ENCODE assay signal across 7 mouse cellular contexts in the genomic region with DNA sequence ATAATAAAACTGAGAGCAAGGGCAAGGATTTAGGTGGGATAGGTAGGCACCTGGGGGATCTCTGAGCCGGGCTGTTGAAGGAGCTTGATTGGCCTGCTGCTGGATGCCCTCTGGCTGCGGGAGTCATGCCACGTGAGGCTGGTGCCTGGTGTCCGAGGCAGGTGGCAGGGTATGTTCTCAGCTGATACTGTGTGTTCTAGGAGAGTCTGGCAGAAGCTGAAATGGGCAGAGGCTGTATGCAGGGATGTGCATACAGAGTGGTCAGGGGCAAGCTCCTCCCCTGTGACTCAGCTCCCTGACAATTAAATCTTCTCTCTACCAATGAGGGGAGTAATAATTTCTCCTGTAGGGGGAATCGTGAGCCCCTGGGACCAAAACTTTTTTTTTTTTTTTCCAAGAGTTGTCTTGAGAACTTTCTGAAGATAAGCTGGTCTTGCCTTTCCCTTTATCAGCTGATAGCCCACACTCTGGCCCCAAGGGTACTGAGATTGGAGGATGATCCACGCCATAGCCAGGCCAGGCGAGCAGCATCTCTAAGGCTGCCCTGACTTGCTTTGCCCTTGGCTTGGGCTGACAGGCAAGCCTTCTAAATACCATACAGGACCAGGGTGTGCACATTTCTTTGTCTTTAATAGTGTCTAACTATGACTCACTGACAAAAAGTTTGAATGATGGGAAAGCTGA. TPM values are rescaled to one million over a fixed set of nuclear protein-coding genes. Genes with fewer than 3 reads are reported as not detected.
DNase-seq lines count a peak whose midpoint lies in the region; ATAC-seq lines count a peak whose summit lies in the region.

No protein-coding gene starts in this region.

- WGBS in liver, embryonic 12.5 days (ENCODE audit: insufficient replicate concordance) = 46% methylated on average over 7 of the region's 7 CpGs
- WGBS in liver, embryonic 11.5 days = 52% methylated on average over 7 of the region's 7 CpGs
- 73% methylated on average over 7 of the region's 7 CpGs for WGBS in hindbrain, embryonic 11.5 days
- WGBS in neural tube, embryonic 15.5 days = 75% methylated on average over 7 of the region's 7 CpGs

- H3K4me2 ChIP-seq in liver, embryonic 12.5 days = peak overlapping the region; percentile 96; the same call in 1 of the 2 replicates
- no peak overlapping the region; the same call in 1 of the 2 replicates for H3K4me2 ChIP-seq in liver, embryonic 11.5 days
- H3K4me2 ChIP-seq in hindbrain, embryonic 11.5 days (replicated peaks; ENCODE audit: low read depth, low read length) = peak overlapping the region; percentile 85; the same call in 1 of the 2 replicates
- H3K4me2 ChIP-seq in neural tube, embryonic 15.5 days = peak overlapping the region; percentile 89

- H3K27ac ChIP-seq in liver, embryonic 12.5 days = no peak overlapping the region
- H3K27ac ChIP-seq in liver, embryonic 11.5 days (ENCODE audit: low read depth, low read length) = no peak overlapping the region
- H3K27ac ChIP-seq in hindbrain, embryonic 11.5 days (ENCODE audit: low read depth, low read length) = no peak overlapping the region
- H3K27ac ChIP-seq in neural tube, embryonic 15.5 days (replicated peaks) = no peak overlapping the region

- H3K36me3 ChIP-seq in liver, embryonic 12.5 days = no peaks in the 10 kb centered on the region
- H3K36me3 ChIP-seq in liver, embryonic 11.5 days (ENCODE audit: control insufficient read depth, insufficient read depth, low read length) = no peaks in the 10 kb centered on the region
- H3K36me3 ChIP-seq in hindbrain, embryonic 11.5 days (ENCODE audit: control insufficient read depth, insufficient read depth, low read length) = no peaks in the 10 kb centered on the region
- peaks cover 13% of the 10 kb centered on the region for H3K36me3 ChIP-seq in neural tube, embryonic 15.5 days

- DNase-seq in liver, embryonic 11.5 days (ENCODE audit: low spot score) = no peak
- peak; percentile 45 for DNase-seq in ZHBTc4 (ENCODE audit: low read depth, low spot score)
- DNase-seq in hindbrain, embryonic 11.5 days (ENCODE audit: low spot score) = no peak
- no peak for DNase-seq in yolk sac, embryonic 10.5 days (ENCODE audit: low spot score)
- no peak for DNase-seq in right cerebral cortex, postnatal 10 days (ENCODE audit: low spot score in 2 of 2)

- peaks cover 49% of the 10 kb centered on the region for H3K4me1 ChIP-seq in liver, embryonic 12.5 days
- H3K4me1 ChIP-seq in liver, embryonic 11.5 days (replicated peaks; ENCODE audit: control insufficient read depth, insufficient read depth, low read length) = peaks cover 29% of the 10 kb centered on the region
- H3K4me1 ChIP-seq in hindbrain, embryonic 11.5 days (replicated peaks; ENCODE audit: control insufficient read depth, insufficient read depth, low read length) = peaks cover 10% of the 10 kb centered on the region; the same call in 1 of the 2 replicates
- peaks cover 58% of the 10 kb centered on the region for H3K4me1 ChIP-seq in neural tube, embryonic 15.5 days

- no peak overlapping the region for H3K4me3 ChIP-seq in liver, embryonic 12.5 days
- H3K4me3 ChIP-seq in liver, embryonic 11.5 days (ENCODE audit: low read depth, low read length) = no peak overlapping the region
- H3K4me3 ChIP-seq in hindbrain, embryonic 11.5 days (ENCODE audit: low read depth, low read length) = no peak overlapping the region
- H3K4me3 ChIP-seq in neural tube, embryonic 15.5 days (replicated peaks) = peak overlapping the region; percentile 74

- H3K27me3 ChIP-seq in liver, embryonic 12.5 days (replicated peaks) = peaks cover 33% of the 10 kb centered on the region
- H3K27me3 ChIP-seq in liver, embryonic 11.5 days (replicated peaks; ENCODE audit: control insufficient read depth, insufficient read depth, low read length) = no peaks in the 10 kb centered on the region; the same call in 1 of the 2 replicates
- H3K27me3 ChIP-seq in hindbrain, embryonic 11.5 days (ENCODE audit: control insufficient read depth, insufficient read depth, low read length) = no peaks in the 10 kb centered on the region
- H3K27me3 ChIP-seq in neural tube, embryonic 15.5 days (replicated peaks) = no peaks in the 10 kb centered on the region

- ATAC-seq in liver, embryonic 12.5 days = no peak
- no peak for ATAC-seq in liver, embryonic 11.5 days (replicated peaks; ENCODE audit: low FRiP score)
- ATAC-seq in hindbrain, embryonic 11.5 days (ENCODE audit: low FRiP score) = no peak
- no peak for ATAC-seq in neural tube, embryonic 15.5 days (ENCODE audit: low FRiP score)

- H3K9ac ChIP-seq in liver, embryonic 12.5 days = no peak overlapping the region
- no peak overlapping the region for H3K9ac ChIP-seq in liver, embryonic 11.5 days (ENCODE audit: low read depth, low read length)
- no peak overlapping the region for H3K9ac ChIP-seq in hindbrain, embryonic 11.5 days (ENCODE audit: low read depth, low read length)
- no peak overlapping the region; the same call in 1 of the 2 replicates for H3K9ac ChIP-seq in neural tube, embryonic 15.5 days (replicated peaks)

- H3K9me3 ChIP-seq in liver, embryonic 12.5 days (replicated peaks) = no peaks in the 10 kb centered on the region
- no peaks in the 10 kb centered on the region for H3K9me3 ChIP-seq in liver, embryonic 11.5 days (ENCODE audit: control insufficient read depth, low read length)
- H3K9me3 ChIP-seq in hindbrain, embryonic 11.5 days (ENCODE audit: control insufficient read depth, low read length) = no peaks in the 10 kb centered on the region
- H3K9me3 ChIP-seq in neural tube, embryonic 15.5 days (replicated peaks) = no peaks in the 10 kb centered on the region

RNA-seq across cellular contexts. Expression of a gene that starts 1.5 kb away (rescaled TPM):
- 2.8 and 3.0 TPM in 2 replicates for polyA plus RNA-seq in liver, embryonic 12.5 days (2016; fragmentation: Nextera tagmentation; extraction: Ambion mirVana)
- 6.2 and 6.8 TPM in 2 replicates for polyA plus RNA-seq in liver, embryonic 11.5 days (2014; fragmentation: Nextera tagmentation; extraction: Ambion mirVana)
- polyA plus RNA-seq in hindbrain, embryonic 11.5 days (2014; fragmentation: Nextera tagmentation; extraction: Ambion mirVana) = 75.9 and 77.7 TPM in 2 replicates
- 164 and 191 TPM in 2 replicates for polyA plus RNA-seq in neural tube, embryonic 15.5 days (2015; fragmentation: Nextera tagmentation; extraction: Ambion mirVana)

RNA-seq across cellular contexts. Expression of a gene that starts 4.9 kb away (rescaled TPM):
- polyA plus RNA-seq in liver, embryonic 12.5 days (2016; fragmentation: Nextera tagmentation; extraction: Ambion mirVana) = 22.2 and 23.4 TPM in 2 replicates
- polyA plus RNA-seq in liver, embryonic 11.5 days (2014; fragmentation: Nextera tagmentation; extraction: Ambion mirVana) = 31.2 and 33.9 TPM in 2 replicates
- 25.4 and 30.8 TPM in 2 replicates for polyA plus RNA-seq in hindbrain, embryonic 11.5 days (2014; fragmentation: Nextera tagmentation; extraction: Ambion mirVana)
- polyA plus RNA-seq in neural tube, embryonic 15.5 days (2015; fragmentation: Nextera tagmentation; extraction: Ambion mirVana) = 68.1 and 87.0 TPM in 2 replicates

RNA-seq across cellular contexts. Expression of a gene that starts 5.9 kb away (rescaled TPM):
- 45.6 and 48.2 TPM in 2 replicates for polyA plus RNA-seq in liver, embryonic 12.5 days (2016; fragmentation: Nextera tagmentation; extraction: Ambion mirVana)
- polyA plus RNA-seq in liver, embryonic 11.5 days (2014; fragmentation: Nextera tagmentation; extraction: Ambion mirVana) = 63.0 and 68.5 TPM in 2 replicates
- 66.5 and 78.1 TPM in 2 replicates for polyA plus RNA-seq in hindbrain, embryonic 11.5 days (2014; fragmentation: Nextera tagmentation; extraction: Ambion mirVana)
- 58.2 and 61.1 TPM in 2 replicates for polyA plus RNA-seq in neural tube, embryonic 15.5 days (2015; fragmentation: Nextera tagmentation; extraction: Ambion mirVana)

RNA-seq across cellular contexts. Expression of a gene that starts 12.8 kb away (rescaled TPM):
- polyA plus RNA-seq in liver, embryonic 12.5 days (2016; fragmentation: Nextera tagmentation; extraction: Ambion mirVana) = 30.7 and 32.7 TPM in 2 replicates
- polyA plus RNA-seq in liver, embryonic 11.5 days (2014; fragmentation: Nextera tagmentation; extraction: Ambion mirVana) = 44.5 and 51.2 TPM in 2 replicates
- polyA plus RNA-seq in hindbrain, embryonic 11.5 days (2014; fragmentation: Nextera tagmentation; extraction: Ambion mirVana) = 54.1 and 57.7 TPM in 2 replicates
- 65.6 and 66.7 TPM in 2 replicates for polyA plus RNA-seq in neural tube, embryonic 15.5 days (2015; fragmentation: Nextera tagmentation; extraction: Ambion mirVana)

RNA-seq across cellular contexts. Expression of a gene that starts 59.3 kb away (rescaled TPM):
- not detected in 2 replicates for polyA plus RNA-seq in liver, embryonic 12.5 days (2016; fragmentation: Nextera tagmentation; extraction: Ambion mirVana)
- polyA plus RNA-seq in liver, embryonic 11.5 days (2014; fragmentation: Nextera tagmentation; extraction: Ambion mirVana) = not detected in 2 replicates
- 0.35 TPM in 1 of 2 replicates, not detected in the other for polyA plus RNA-seq in hindbrain, embryonic 11.5 days (2014; fragmentation: Nextera tagmentation; extraction: Ambion mirVana)
- polyA plus RNA-seq in neural tube, embryonic 15.5 days (2015; fragmentation: Nextera tagmentation; extraction: Ambion mirVana) = 0.20 and 1.3 TPM in 2 replicates
